Mouse (Mus musculus): Measurements from ENCODE around the gene Elovl4.

GRCm38 (mm10) chr9:83730836-83731235, 75.2 kb downstream of the Elovl4 start:
- TF ChIP-seq CTCF (IDR thresholded peaks at IDR 0.05; ENCODE audit: low read depth, low read length) (no peak), POLR2A (IDR thresholded peaks at IDR 0.05; ENCODE audit: insufficient read depth, low read length) (no peak), EP300 (IDR thresholded peaks at IDR 0.05; ENCODE audit: insufficient read depth, low read depth, low read length) (no peak)
